Mouse (Mus musculus): ENCODE data around the gene Tmem37. TPM values are rescaled to one million over a fixed set of nuclear protein-coding genes. Genes with fewer than 3 reads are reported as not detected.
A peak's percentile ranks its signal among the peaks of the same experiment; 100 is the strongest.

The Tmem37 gene
- total RNA-seq, 1 experiment = 26.7 TPM

GRCm38 (mm10) chr1:120120141-120120968 lies 46.5 kb upstream of the Tmem37 start:
- no peak for TF ChIP-seq ZC3H11A (IDR thresholded peaks at IDR 0.05; ENCODE audit: borderline replicate concordance, low read depth, low read length)
- no peak for TF ChIP-seq CHD2 (IDR thresholded peaks at IDR 0.05; ENCODE audit: low read depth, low read length)
- no peak for TF ChIP-seq HCFC1 (IDR thresholded peaks at IDR 0.05; ENCODE audit: borderline replicate concordance, insufficient read depth, low read length)
- no peak for TF ChIP-seq MAFK (IDR thresholded peaks at IDR 0.05; ENCODE audit: insufficient read depth, low read depth, low read length)
- no peak for TF ChIP-seq ZNF384 (IDR thresholded peaks at IDR 0.05; ENCODE audit: low read depth, low read length)
- H3K9me3 ChIP-seq (ENCODE audit: control insufficient read depth, insufficient read depth, low read depth, low read length) = no peaks in the 10 kb centered on the region
- H3K36me3 ChIP-seq (ENCODE audit: control insufficient read depth, insufficient read depth, low read length, poor library complexity, severe bottlenecking) = peaks cover 9% of the 10 kb centered on the region
- no peak for DNase-seq (ENCODE audit: low read depth, low spot score)
- peak overlapping the region; percentile 51 for H3K27ac ChIP-seq (ENCODE audit: insufficient read depth, low read depth, low read length, poor library complexity, severe bottlenecking)
- H3K4me3 ChIP-seq (ENCODE audit: insufficient read depth in 1 of 2, low read depth in 1 of 2, low read length in 2 of 2, poor library complexity in 1 of 2, severe bottlenecking in 1 of 2) = peak overlapping the region; percentile 81 to 82
- in situ Hi-C loops (cut with MboI; ENCODE audit: low sequenced_read_pairs in 2 of 2, unreplicated experiment in 2 of 2) = no loop called here
- peaks cover 5 to 7% of the 10 kb centered on the region in 2 experiments; a peak in 2 of 4 replicates for H3K4me1 ChIP-seq (ENCODE audit: control insufficient read depth in 2 of 2, insufficient read depth in 2 of 2, low read length in 2 of 2, poor library complexity in 1 of 2)
- peak overlapping the region; percentile 87 for H3K9ac ChIP-seq (ENCODE audit: insufficient read depth, low read depth, low read length, poor library complexity, severe bottlenecking)

DNA sequence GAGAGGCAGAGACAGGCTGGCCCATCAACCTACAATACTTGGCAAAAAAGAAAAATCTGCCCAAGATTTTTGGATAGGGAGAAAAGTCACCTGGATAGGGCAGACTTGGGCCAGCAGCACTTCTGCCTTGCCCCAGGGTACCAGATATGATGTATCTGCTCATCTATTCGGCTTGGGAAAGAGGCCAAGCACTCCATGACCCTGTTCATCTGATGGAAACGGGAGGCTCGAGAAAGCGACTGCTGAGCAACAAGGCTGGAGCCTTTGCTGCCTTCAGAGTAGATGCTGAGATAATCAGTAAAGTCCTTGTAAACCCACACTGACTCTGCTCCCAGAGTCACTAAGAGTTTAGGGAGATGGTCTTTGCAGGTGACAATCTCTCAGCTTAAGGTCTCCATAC lies 45.5 kb upstream of the Tmem37 start:
- H3K9ac ChIP-seq (ENCODE audit: insufficient read depth, low read depth, low read length, poor library complexity, severe bottlenecking) = no peak overlapping the region
- peaks cover 14% of the 10 kb centered on the region for H3K36me3 ChIP-seq (ENCODE audit: control insufficient read depth, insufficient read depth, low read length, poor library complexity, severe bottlenecking)
- H3K4me3 ChIP-seq (ENCODE audit: insufficient read depth in 1 of 2, low read depth in 1 of 2, low read length in 2 of 2, poor library complexity in 1 of 2, severe bottlenecking in 1 of 2) = no peak overlapping the region; a peak in 1 of 4 replicates
- H3K4me1 ChIP-seq (ENCODE audit: control insufficient read depth in 2 of 2, insufficient read depth in 2 of 2, low read length in 2 of 2, poor library complexity in 1 of 2) = peaks cover 5 to 7% of the 10 kb centered on the region in 2 experiments; a peak in 2 of 4 replicates
- no peaks in the 10 kb centered on the region for H3K9me3 ChIP-seq (ENCODE audit: control insufficient read depth, insufficient read depth, low read depth, low read length)
- H3K27ac ChIP-seq (ENCODE audit: insufficient read depth, low read depth, low read length, poor library complexity, severe bottlenecking) = no peak overlapping the region
- no peak for DNase-seq (ENCODE audit: low read depth, low spot score)
- in situ Hi-C loops (cut with MboI; ENCODE audit: low sequenced_read_pairs in 2 of 2, unreplicated experiment in 2 of 2) = no loop called here
- TF ChIP-seq ZNF384 (IDR thresholded peaks at IDR 0.05; ENCODE audit: low read depth, low read length) = no peak
- no peak for TF ChIP-seq HCFC1 (IDR thresholded peaks at IDR 0.05; ENCODE audit: borderline replicate concordance, insufficient read depth, low read length)
- TF ChIP-seq CHD2 (IDR thresholded peaks at IDR 0.05; ENCODE audit: low read depth, low read length) = no peak
- no peak for TF ChIP-seq MAFK (IDR thresholded peaks at IDR 0.05; ENCODE audit: insufficient read depth, low read depth, low read length)
- no peak for TF ChIP-seq ZC3H11A (IDR thresholded peaks at IDR 0.05; ENCODE audit: borderline replicate concordance, low read depth, low read length)

DNA sequence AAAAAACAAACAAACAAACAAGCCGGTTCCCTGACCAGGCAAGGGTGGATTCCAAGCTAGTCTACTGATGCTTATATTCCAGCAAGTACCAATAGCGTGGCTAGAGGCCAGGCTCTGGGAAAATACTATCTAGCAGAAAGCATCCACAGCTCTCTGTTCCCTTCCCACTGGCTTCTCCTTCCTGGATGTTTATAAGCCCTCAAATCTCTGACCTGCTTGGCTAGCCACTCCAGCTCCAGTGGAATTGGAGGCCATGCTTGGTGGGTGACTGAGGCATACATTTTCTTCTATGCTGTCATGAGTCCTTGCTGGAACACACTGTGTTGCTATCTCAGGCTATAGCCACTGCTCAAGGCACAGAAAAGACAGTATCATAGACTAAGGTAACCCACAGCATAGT lies 45.0 kb upstream of the Tmem37 start:
- Histone ChIP-seq H3K36me3 (ENCODE audit: control insufficient read depth, insufficient read depth, low read length, poor library complexity, severe bottlenecking) (peaks cover 16% of the 10 kb centered on the region), H3K27ac (ENCODE audit: insufficient read depth, low read depth, low read length, poor library complexity, severe bottlenecking) (no peak overlapping the region), H3K9me3 (ENCODE audit: control insufficient read depth, insufficient read depth, low read depth, low read length) (no peaks in the 10 kb centered on the region), H3K4me3 (ENCODE audit: insufficient read depth in 1 of 2, low read depth in 1 of 2, low read length in 2 of 2, poor library complexity in 1 of 2, severe bottlenecking in 1 of 2) (no peak overlapping the region), H3K9ac (ENCODE audit: insufficient read depth, low read depth, low read length, poor library complexity, severe bottlenecking) (no peak overlapping the region), H3K4me1 (ENCODE audit: control insufficient read depth in 2 of 2, insufficient read depth in 2 of 2, low read length in 2 of 2, poor library complexity in 1 of 2) (peaks cover 5 to 7% of the 10 kb centered on the region in 2 experiments; a peak in 2 of 4 replicates)
- no peak for DNase-seq (ENCODE audit: low read depth, low spot score)
- in situ Hi-C loops (cut with MboI; ENCODE audit: low sequenced_read_pairs in 2 of 2, unreplicated experiment in 2 of 2) = no loop called here
- TF ChIP-seq MAFK (IDR thresholded peaks at IDR 0.05; ENCODE audit: insufficient read depth, low read depth, low read length) (no peak), ZC3H11A (IDR thresholded peaks at IDR 0.05; ENCODE audit: borderline replicate concordance, low read depth, low read length) (no peak)

GRCm38 (mm10) chr1:120116106-120116505 lies 42.2 kb upstream of the Tmem37 start:
- Histone ChIP-seq H3K9ac (ENCODE audit: insufficient read depth, low read depth, low read length, poor library complexity, severe bottlenecking) (no peak overlapping the region), H3K4me1 (ENCODE audit: control insufficient read depth in 2 of 2, insufficient read depth in 2 of 2, low read length in 2 of 2, poor library complexity in 1 of 2) (peaks cover 5 to 7% of the 10 kb centered on the region in 2 experiments; a peak in 2 of 4 replicates), H3K36me3 (ENCODE audit: control insufficient read depth, insufficient read depth, low read length, poor library complexity, severe bottlenecking) (peaks cover 20% of the 10 kb centered on the region), H3K27ac (ENCODE audit: insufficient read depth, low read depth, low read length, poor library complexity, severe bottlenecking) (no peak overlapping the region), H3K4me3 (ENCODE audit: insufficient read depth in 1 of 2, low read depth in 1 of 2, low read length in 2 of 2, poor library complexity in 1 of 2, severe bottlenecking in 1 of 2) (no peak overlapping the region), H3K9me3 (ENCODE audit: control insufficient read depth, insufficient read depth, low read depth, low read length) (no peaks in the 10 kb centered on the region)
- no peak for TF ChIP-seq ZC3H11A (IDR thresholded peaks at IDR 0.05; ENCODE audit: borderline replicate concordance, low read depth, low read length)
- no peak for TF ChIP-seq ZNF384 (IDR thresholded peaks at IDR 0.05; ENCODE audit: low read depth, low read length)
- no peak for TF ChIP-seq HCFC1 (IDR thresholded peaks at IDR 0.05; ENCODE audit: borderline replicate concordance, insufficient read depth, low read length)
- no peak for TF ChIP-seq CHD2 (IDR thresholded peaks at IDR 0.05; ENCODE audit: low read depth, low read length)
- no peak for TF ChIP-seq MAFK (IDR thresholded peaks at IDR 0.05; ENCODE audit: insufficient read depth, low read depth, low read length)
- DNase-seq (ENCODE audit: low read depth, low spot score) = no peak
- in situ Hi-C loops (cut with MboI; ENCODE audit: low sequenced_read_pairs in 2 of 2, unreplicated experiment in 2 of 2) = no loop called here

All from ES-E14 (cell line).